Mouse (Mus musculus): ENCODE measurements around the gene Ranbp10. TPM values are rescaled to one million over a fixed set of nuclear protein-coding genes. Genes with fewer than 3 reads are reported as not detected.

Gene Ranbp10
- polyA plus RNA-seq, 1 experiment from 2014 or later, result 11.5 TPM

GRCm38 (mm10) chr8:105799091-105799812, 27.9 kb downstream of the Ranbp10 start:
- Histone ChIP-seq H3K27ac (no peak overlapping the region; the same call in 1 of the 2 replicates), H3K4me3 (no peak overlapping the region), H3K9ac (no peak overlapping the region), H3K9me3 (no peaks in the 10 kb centered on the region), H3K4me1 (replicated peaks) (peaks cover 17% of the 10 kb centered on the region), H3K36me3 (0 out of 2 replicates have a peak, but pooled peaks cover 14% of the 10 kb centered on the region), H3K4me2 (no peak overlapping the region), H3K27me3 (no peaks in the 10 kb centered on the region)
- ATAC-seq (ENCODE audit: low FRiP score), result no peak
- WGBS, result 57% methylated on average over 8 of the region's 8 CpGs

GRCm38 (mm10) chr8:105798408-105798807, 28.7 kb downstream of the Ranbp10 start:
- Histone ChIP-seq H3K27ac (no peak overlapping the region), H3K4me1 (replicated peaks) (peaks cover 18% of the 10 kb centered on the region), H3K9me3 (no peaks in the 10 kb centered on the region), H3K27me3 (no peaks in the 10 kb centered on the region), H3K9ac (no peak overlapping the region), H3K36me3 (0 out of 2 replicates have a peak, but pooled peaks cover 11% of the 10 kb centered on the region), H3K4me3 (no peak overlapping the region), H3K4me2 (no peak overlapping the region)
- no peak for ATAC-seq (ENCODE audit: low FRiP score)
- 97% methylated on average over 5 of the region's 5 CpGs for WGBS

- 100% methylated on average over 1 of the region's 1 CpGs for whole genome bisulfite sequencing
- Histone ChIP-seq H3K9me3 (no peaks in the 10 kb centered on the region), H3K27me3 (no peaks in the 10 kb centered on the region), H3K4me2 (no peak overlapping the region), H3K36me3 (0 out of 2 replicates have a peak, but pooled peaks cover 11% of the 10 kb centered on the region), H3K4me3 (no peak overlapping the region), H3K9ac (no peak overlapping the region), H3K27ac (no peak overlapping the region), H3K4me1 (replicated peaks) (peaks cover 18% of the 10 kb centered on the region)
- no peak for ATAC-seq (ENCODE audit: low FRiP score)
These were observed 31.4 kb downstream of the Ranbp10 start for GRCm38 (mm10) chr8:105795785-105796184.

- Histone ChIP-seq H3K9ac (no peak overlapping the region), H3K4me1 (replicated peaks) (peaks cover 12% of the 10 kb centered on the region), H3K4me2 (no peak overlapping the region), H3K27ac (no peak overlapping the region), H3K4me3 (no peak overlapping the region), H3K9me3 (no peaks in the 10 kb centered on the region), H3K27me3 (no peaks in the 10 kb centered on the region), H3K36me3 (0 out of 2 replicates have a peak, but pooled peaks cover 11% of the 10 kb centered on the region)
- no peak for ATAC-seq (ENCODE audit: low FRiP score)
- 86% methylated on average over 3 of the region's 3 CpGs for WGBS
These were observed 33.0 kb downstream of the Ranbp10 start for GRCm38 (mm10) chr8:105794009-105794598.

- Histone ChIP-seq H3K36me3 (0 out of 2 replicates have a peak, but pooled peaks cover 6% of the 10 kb centered on the region), H3K9me3 (no peaks in the 10 kb centered on the region), H3K27me3 (no peaks in the 10 kb centered on the region), H3K9ac (no peak overlapping the region), H3K4me2 (no peak overlapping the region), H3K27ac (no peak overlapping the region), H3K4me1 (replicated peaks) (peaks cover 5% of the 10 kb centered on the region; the same call in 1 of the 2 replicates), H3K4me3 (no peak overlapping the region)
- ATAC-seq (ENCODE audit: low FRiP score), result no peak
- 90% methylated on average over 1 of the region's 1 CpGs for whole genome bisulfite sequencing
These were observed 33.8 kb downstream of the Ranbp10 start for GRCm38 (mm10) chr8:105793331-105793730.

- Histone ChIP-seq H3K27me3 (no peaks in the 10 kb centered on the region), H3K4me1 (replicated peaks) (peaks cover 11% of the 10 kb centered on the region; the same call in 1 of the 2 replicates), H3K9me3 (no peaks in the 10 kb centered on the region), H3K9ac (no peak overlapping the region), H3K36me3 (peaks cover 19% of the 10 kb centered on the region), H3K4me2 (no peak overlapping the region), H3K27ac (no peak overlapping the region), H3K4me3 (no peak overlapping the region)
- ATAC-seq (ENCODE audit: low FRiP score), result no peak
These were observed 37.5 kb downstream of the Ranbp10 start for GRCm38 (mm10) chr8:105789626-105790025.

GRCm38 (mm10) chr8:105788927-105789326, 38.2 kb downstream of the Ranbp10 start:
- no peak overlapping the region for H3K27ac ChIP-seq
- no peak overlapping the region for H3K4me2 ChIP-seq
- no peak overlapping the region for H3K4me3 ChIP-seq
- no peak overlapping the region for H3K9ac ChIP-seq
- WGBS, result 74% methylated on average over 4 of the region's 4 CpGs
- H3K4me1 ChIP-seq (replicated peaks), result peaks cover 7% of the 10 kb centered on the region; the same call in 1 of the 2 replicates
- peaks cover 22% of the 10 kb centered on the region for H3K36me3 ChIP-seq
- ATAC-seq (ENCODE audit: low FRiP score), result no peak
- H3K27me3 ChIP-seq, result no peaks in the 10 kb centered on the region
- no peaks in the 10 kb centered on the region for H3K9me3 ChIP-seq

- H3K36me3 ChIP-seq, result peaks cover 26% of the 10 kb centered on the region
- WGBS, result 92% methylated on average over 2 of the region's 2 CpGs
- H3K4me1 ChIP-seq (replicated peaks), result peaks cover 7% of the 10 kb centered on the region; the same call in 1 of the 2 replicates
- no peak overlapping the region for H3K4me2 ChIP-seq
- H3K27me3 ChIP-seq, result no peaks in the 10 kb centered on the region
- H3K9me3 ChIP-seq, result no peaks in the 10 kb centered on the region
- H3K27ac ChIP-seq, result no peak overlapping the region
- no peak for ATAC-seq (ENCODE audit: low FRiP score)
- no peak overlapping the region for H3K4me3 ChIP-seq
- no peak overlapping the region for H3K9ac ChIP-seq
These were observed 38.9 kb downstream of the Ranbp10 start for GRCm38 (mm10) chr8:105788241-105788640.

- no peaks in the 10 kb centered on the region for H3K4me1 ChIP-seq (replicated peaks)
- 94% methylated on average over 5 of the region's 5 CpGs for WGBS
- H3K27ac ChIP-seq, result no peak overlapping the region
- H3K36me3 ChIP-seq, result peaks cover 85% of the 10 kb centered on the region
- H3K27me3 ChIP-seq, result no peaks in the 10 kb centered on the region
- H3K9me3 ChIP-seq, result no peaks in the 10 kb centered on the region
- no peak overlapping the region for H3K4me3 ChIP-seq
- ATAC-seq (ENCODE audit: low FRiP score), result no peak
- H3K9ac ChIP-seq, result no peak overlapping the region
- H3K4me2 ChIP-seq, result no peak overlapping the region
These were observed 46.9 kb downstream of the Ranbp10 start for GRCm38 (mm10) chr8:105780298-105780697.

GRCm38 (mm10) chr8:105777833-105778232, 49.3 kb downstream of the Ranbp10 start:
- Histone ChIP-seq H3K36me3 (peaks cover 94% of the 10 kb centered on the region), H3K9me3 (no peaks in the 10 kb centered on the region), H3K4me3 (no peak overlapping the region), H3K27ac (no peak overlapping the region), H3K27me3 (no peaks in the 10 kb centered on the region), H3K4me2 (no peak overlapping the region), H3K4me1 (replicated peaks) (no peaks in the 10 kb centered on the region), H3K9ac (no peak overlapping the region)
- WGBS, result 92% methylated on average over 2 of the region's 2 CpGs
- ATAC-seq (ENCODE audit: low FRiP score), result no peak

GRCm38 (mm10) chr8:105774498-105774897, 52.7 kb downstream of the Ranbp10 start:
- Histone ChIP-seq H3K9ac (no peak overlapping the region), H3K27ac (no peak overlapping the region), H3K4me1 (replicated peaks) (no peaks in the 10 kb centered on the region), H3K27me3 (no peaks in the 10 kb centered on the region), H3K36me3 (peaks cover 95% of the 10 kb centered on the region), H3K4me3 (no peak overlapping the region), H3K9me3 (no peaks in the 10 kb centered on the region), H3K4me2 (no peak overlapping the region)
- ATAC-seq (ENCODE audit: low FRiP score), result no peak
- 96% methylated on average over 5 of the region's 5 CpGs for WGBS

- Histone ChIP-seq H3K4me1 (replicated peaks) (no peaks in the 10 kb centered on the region), H3K4me3 (no peak overlapping the region), H3K9me3 (no peaks in the 10 kb centered on the region), H3K9ac (no peak overlapping the region), H3K27me3 (no peaks in the 10 kb centered on the region), H3K27ac (no peak overlapping the region), H3K4me2 (no peak overlapping the region), H3K36me3 (peaks cover 95% of the 10 kb centered on the region)
- no peak for ATAC-seq (ENCODE audit: low FRiP score)
- WGBS, result 100% methylated on average over 1 of the region's 1 CpGs
These were observed 53.7 kb downstream of the Ranbp10 start for GRCm38 (mm10) chr8:105773441-105773861.
